Mouse (Mus musculus): ENCODE results near the gene Npc1l1. TPM values are rescaled to one million over a fixed set of nuclear protein-coding genes. Genes with fewer than 3 reads are reported as not detected.
"Not testable (repeated sequence)": the region's sequence is repeated elsewhere in the genome, so short reads cannot be mapped to it uniquely, and the experiment has no call there.

Npc1l1 gene
- 0.03 and 0.06 TPM in 2 replicates for polyA plus RNA-seq (2015; fragmentation: Nextera tagmentation; extraction: Ambion mirVana)

DNA sequence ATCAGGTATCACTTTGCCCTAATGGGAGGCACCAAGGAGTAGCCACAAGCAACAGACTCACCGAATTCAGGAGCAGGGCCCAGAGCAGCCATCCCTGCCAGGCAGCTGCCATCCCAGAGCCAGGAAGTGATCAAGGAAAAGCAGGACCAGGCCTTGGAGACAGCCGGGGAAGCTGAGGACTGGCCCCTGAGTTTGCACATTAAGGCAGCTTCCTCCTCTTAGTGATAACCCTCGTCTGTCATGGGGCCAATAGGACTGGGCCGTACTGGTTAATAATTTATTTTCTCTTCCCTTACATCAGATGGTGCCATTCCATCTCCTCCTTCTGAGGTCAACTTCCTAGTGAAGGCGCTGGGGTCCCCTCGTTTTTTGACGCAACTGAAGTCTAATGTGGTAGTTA is at the start of gene Npc1l1:
TSS of gene Npc1l1 (minus strand) at position 132 of the 400 bp plus-strand sequence.
- ATAC-seq (ENCODE audit: low FRiP score, low read depth): no peak
- WGBS: 75% methylated on average over 7 of the region's 7 CpGs
- no peaks in the 10 kb centered on the region for H3K27me3 ChIP-seq
- 0 out of 2 replicates have a peak, but pooled peaks cover under 1% of the 10 kb centered on the region for H3K9me3 ChIP-seq
- no peaks in the 10 kb centered on the region for H3K36me3 ChIP-seq
- no peak within 1 kb of the TSS for H3K9ac ChIP-seq
- H3K27ac ChIP-seq: no peak within 1 kb of the TSS
- H3K4me2 ChIP-seq (replicated peaks): no peak within 1 kb of the TSS
- H3K4me1 ChIP-seq: no peaks in the 10 kb centered on the region
- no peak within 1 kb of the TSS for H3K4me3 ChIP-seq

DNA sequence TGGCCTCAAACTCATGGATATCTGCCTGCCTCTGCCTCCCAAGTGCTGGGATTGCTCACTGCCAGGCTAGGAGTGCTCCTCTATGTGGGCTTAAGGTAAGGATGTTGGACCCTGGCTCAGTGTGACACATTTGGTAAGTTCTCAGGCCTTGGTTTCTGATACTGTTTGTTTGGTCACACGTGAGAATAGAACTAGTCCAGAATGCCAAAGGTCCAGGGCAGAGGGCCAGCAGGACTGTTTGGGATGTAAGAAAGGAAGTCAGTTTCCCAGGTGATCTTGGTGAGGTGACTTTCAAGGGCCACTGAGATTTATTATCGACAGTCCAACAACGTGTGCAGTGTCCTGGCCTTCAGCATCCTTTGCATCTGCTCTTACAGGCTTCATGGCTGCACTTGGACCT is 46.5 kb upstream of the Npc1l1 start:
- H3K27me3 ChIP-seq: no peaks in the 10 kb centered on the region
- WGBS: 67% methylated on average over 3 of the region's 3 CpGs
- peaks cover 8% of the 10 kb centered on the region for H3K9me3 ChIP-seq
- peaks cover 19% of the 10 kb centered on the region for H3K4me1 ChIP-seq
- ATAC-seq (ENCODE audit: low FRiP score, low read depth): no peak
- no peak overlapping the region for H3K4me3 ChIP-seq
- H3K4me2 ChIP-seq (replicated peaks): no peak overlapping the region
- 0 out of 2 replicates have a peak overlapping the region, but pooled peaks have one; percentile 19 for H3K9ac ChIP-seq
- no peak overlapping the region for H3K27ac ChIP-seq
- peaks cover 16% of the 10 kb centered on the region for H3K36me3 ChIP-seq

DNA sequence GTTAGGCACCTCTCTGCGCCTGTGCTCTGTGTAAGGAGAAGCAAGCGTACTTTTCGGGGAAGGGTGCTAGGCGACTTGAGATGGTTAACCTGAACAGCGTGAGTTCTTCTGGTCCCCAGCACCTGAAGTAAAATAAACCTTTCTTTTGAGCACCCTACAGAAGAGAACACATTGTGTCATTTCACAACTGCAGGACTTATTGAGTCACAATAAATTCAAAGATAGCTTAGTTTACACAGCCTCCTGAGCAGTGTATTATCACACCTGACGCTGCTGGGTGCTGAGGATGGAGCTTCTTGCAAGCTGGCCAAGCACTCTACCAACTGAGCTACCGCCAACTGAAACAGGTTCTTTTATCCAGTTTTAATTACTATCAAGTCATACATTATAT is 45.1 kb upstream of the Npc1l1 start:
- Histone ChIP-seq H3K9me3 (0 out of 2 replicates have a peak, but pooled peaks cover under 1% of the 10 kb centered on the region), H3K27me3 (no peaks in the 10 kb centered on the region), H3K27ac (no peak overlapping the region; the same call in 1 of the 2 replicates), H3K4me3 (peak overlapping the region; percentile 98), H3K9ac (peak overlapping the region; percentile 67), H3K4me2 (replicated peaks) (peak overlapping the region; percentile 92), H3K4me1 (peaks cover 19% of the 10 kb centered on the region), H3K36me3 (peaks cover 29% of the 10 kb centered on the region)
- ATAC-seq (ENCODE audit: low FRiP score, low read depth): no peak; the same call in 1 of the 2 replicates
- WGBS: 26% methylated on average over 7 of the region's 7 CpGs

DNA sequence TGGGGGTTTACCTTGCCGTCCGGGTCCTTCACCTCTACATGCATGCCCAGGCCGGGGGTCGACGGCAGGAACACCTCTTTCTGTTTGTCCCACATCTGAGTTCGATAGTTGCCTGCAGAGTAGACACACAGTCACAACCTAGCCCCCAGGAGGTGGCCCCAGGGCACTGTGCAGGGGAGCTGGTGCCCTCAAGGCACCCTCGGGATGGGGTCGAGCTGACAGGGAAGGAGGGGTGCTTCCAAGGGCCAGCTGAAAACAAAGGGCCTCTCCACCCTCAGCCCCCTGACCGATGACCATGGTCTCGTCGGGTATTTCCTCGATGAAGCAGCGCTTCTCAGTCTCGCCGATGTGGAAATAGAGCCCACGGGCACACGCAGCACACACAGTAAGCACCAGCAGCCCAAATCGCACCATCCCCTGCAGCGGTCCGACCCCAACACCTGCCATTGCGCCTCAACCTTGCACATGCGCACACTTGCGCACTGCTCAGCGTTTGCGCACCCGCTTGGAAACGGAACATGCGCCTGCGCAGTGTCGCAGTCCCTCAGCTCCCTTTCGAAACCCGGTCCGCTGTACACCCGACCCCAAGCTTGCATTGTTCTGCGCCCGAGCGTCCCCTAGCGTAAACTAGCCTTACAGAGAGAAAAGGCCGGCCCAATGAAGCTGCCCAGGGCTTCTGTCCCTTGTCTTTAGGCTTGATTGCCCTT is 44.6 kb upstream of the Npc1l1 start, which contains the start of gene Tmed4:
TSS of gene Tmed4 (minus strand) at position 484 of the 707 bp plus-strand sequence.
- WGBS: under 1% methylated on average over 39 of the region's 39 CpGs
- Histone ChIP-seq H3K4me3 (peak within 1 kb of the TSS; percentile 98), H3K27ac (no peak within 1 kb of the TSS; the same call in 1 of the 2 replicates), H3K9me3 (no peaks in the 10 kb centered on the region), H3K9ac (peak within 1 kb of the TSS; percentile 91), H3K27me3 (no peaks in the 10 kb centered on the region), H3K4me1 (peaks cover 19% of the 10 kb centered on the region), H3K4me2 (replicated peaks) (peak within 1 kb of the TSS; percentile 92), H3K36me3 (peaks cover 32% of the 10 kb centered on the region)
- peak; percentile 98 for ATAC-seq (ENCODE audit: low FRiP score, low read depth)

DNA sequence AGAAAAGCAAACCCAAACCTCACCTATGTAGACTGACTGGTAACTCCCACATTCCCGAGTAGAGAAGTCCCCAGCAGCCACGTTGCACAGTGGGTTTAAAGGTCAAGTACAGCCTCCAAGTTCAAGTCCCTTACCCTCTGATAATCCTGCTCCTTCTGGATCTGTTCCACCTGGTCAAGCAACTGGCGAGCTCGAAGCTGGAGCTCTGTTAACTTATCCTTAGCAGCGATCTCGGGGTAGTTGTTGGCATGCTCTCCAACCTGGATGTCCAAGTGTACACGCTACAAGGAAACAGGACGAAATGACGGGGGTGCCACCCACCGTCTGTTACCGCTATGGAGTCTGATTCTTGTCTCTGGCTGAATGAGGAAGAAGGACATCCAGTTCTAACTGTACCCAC is 43.7 kb upstream of the Npc1l1 start:
- Histone ChIP-seq H3K9ac (peak overlapping the region; percentile 91), H3K9me3 (no peaks in the 10 kb centered on the region), H3K4me1 (peaks cover 19% of the 10 kb centered on the region), H3K36me3 (peaks cover 35% of the 10 kb centered on the region), H3K27ac (no peak overlapping the region), H3K4me3 (peak overlapping the region; percentile 98), H3K27me3 (no peaks in the 10 kb centered on the region), H3K4me2 (replicated peaks) (peak overlapping the region; percentile 92)
- no peak for ATAC-seq (ENCODE audit: low FRiP score, low read depth)
- 63% methylated on average over 11 of the region's 11 CpGs for WGBS

DNA sequence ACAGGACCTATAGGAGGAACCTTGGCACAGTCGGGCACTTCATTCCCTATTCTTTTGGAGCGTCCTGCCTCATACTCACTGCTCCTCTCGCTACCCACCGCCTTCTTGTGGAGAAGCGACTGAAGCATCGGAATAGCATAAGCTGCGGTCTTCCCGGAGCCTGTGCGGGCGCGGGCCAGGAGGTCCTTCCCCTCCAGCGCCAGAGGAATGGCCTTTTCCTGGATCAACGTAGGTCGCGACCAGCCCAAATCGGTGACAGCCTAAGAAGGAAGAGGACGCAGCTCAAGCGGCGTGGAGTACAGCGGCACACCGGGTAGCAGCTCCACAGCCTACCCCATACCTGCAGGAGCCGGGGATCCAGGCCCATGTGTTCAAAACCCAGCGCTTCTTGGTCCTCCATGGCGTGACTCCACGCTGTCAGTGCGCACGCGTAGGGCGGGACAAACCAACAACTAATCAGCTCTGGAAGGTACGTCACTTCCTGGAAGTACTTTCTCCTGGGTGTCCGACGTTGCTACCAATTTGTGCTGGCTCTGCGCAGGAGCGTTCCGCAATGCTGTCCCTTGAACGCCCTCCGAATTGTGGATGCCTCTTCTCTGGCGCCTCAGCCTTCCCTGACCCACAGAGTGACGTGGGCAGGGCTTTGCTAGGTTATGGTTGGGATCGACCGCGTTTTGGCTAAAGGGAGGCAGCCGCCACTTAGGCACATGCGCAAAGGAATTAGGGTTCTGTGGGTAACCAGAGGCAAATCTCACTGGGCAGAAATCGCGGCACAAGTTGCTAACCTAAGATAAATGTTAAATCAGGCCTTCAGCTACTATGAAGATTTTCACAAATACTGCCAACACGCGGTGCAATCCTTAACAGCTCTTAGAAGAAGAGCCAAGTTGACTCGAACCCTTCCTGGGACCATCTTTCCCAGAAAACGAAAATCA is 37.6 kb upstream of the Npc1l1 start, which contains the start of gene Ddx56:
TSS of gene Ddx56 (minus strand) at position 453 of the 935 bp plus-strand sequence.
- Histone ChIP-seq H3K4me1 (peaks cover 13% of the 10 kb centered on the region), H3K36me3 (peaks cover 67% of the 10 kb centered on the region), H3K27me3 (no peaks in the 10 kb centered on the region), H3K9me3 (no peaks in the 10 kb centered on the region), H3K27ac (peak within 1 kb of the TSS; percentile 95), H3K4me3 (peak within 1 kb of the TSS; percentile 97), H3K4me2 (replicated peaks) (peak within 1 kb of the TSS; percentile 96), H3K9ac (peak within 1 kb of the TSS; percentile 93)
- 3% methylated on average over 50 of the region's 50 CpGs for WGBS
- peak; percentile 97 for ATAC-seq (ENCODE audit: low FRiP score, low read depth)

DNA sequence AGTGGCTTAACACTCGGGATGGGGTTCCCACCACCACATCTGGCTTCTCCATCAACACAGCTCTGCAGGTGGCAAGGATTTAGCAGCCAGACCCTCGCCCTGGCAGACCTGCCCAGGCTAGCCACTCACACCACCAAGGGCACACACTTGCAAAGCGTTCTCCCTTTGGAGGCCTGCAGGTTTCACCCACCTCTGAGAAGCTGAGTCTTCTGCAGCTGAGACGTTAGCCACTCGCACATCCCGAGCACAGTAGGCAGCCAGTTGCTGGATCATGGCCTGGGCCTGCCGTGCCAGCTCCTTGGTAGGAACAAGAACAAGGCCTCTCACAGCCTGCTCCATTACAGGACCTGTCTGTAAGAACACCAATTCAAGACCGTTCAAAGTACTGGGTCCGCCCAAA is 36.7 kb upstream of the Npc1l1 start:
- H3K9me3 ChIP-seq: no peaks in the 10 kb centered on the region
- no peak for ATAC-seq (ENCODE audit: low FRiP score, low read depth)
- H3K9ac ChIP-seq: peak overlapping the region; percentile 93
- H3K4me2 ChIP-seq (replicated peaks): peak overlapping the region; percentile 96
- H3K27ac ChIP-seq: no peak overlapping the region
- H3K36me3 ChIP-seq: peaks cover 67% of the 10 kb centered on the region
- WGBS: 67% methylated on average over 9 of the region's 9 CpGs
- peaks cover 13% of the 10 kb centered on the region for H3K4me1 ChIP-seq
- H3K4me3 ChIP-seq: peak overlapping the region; percentile 97
- no peaks in the 10 kb centered on the region for H3K27me3 ChIP-seq

DNA sequence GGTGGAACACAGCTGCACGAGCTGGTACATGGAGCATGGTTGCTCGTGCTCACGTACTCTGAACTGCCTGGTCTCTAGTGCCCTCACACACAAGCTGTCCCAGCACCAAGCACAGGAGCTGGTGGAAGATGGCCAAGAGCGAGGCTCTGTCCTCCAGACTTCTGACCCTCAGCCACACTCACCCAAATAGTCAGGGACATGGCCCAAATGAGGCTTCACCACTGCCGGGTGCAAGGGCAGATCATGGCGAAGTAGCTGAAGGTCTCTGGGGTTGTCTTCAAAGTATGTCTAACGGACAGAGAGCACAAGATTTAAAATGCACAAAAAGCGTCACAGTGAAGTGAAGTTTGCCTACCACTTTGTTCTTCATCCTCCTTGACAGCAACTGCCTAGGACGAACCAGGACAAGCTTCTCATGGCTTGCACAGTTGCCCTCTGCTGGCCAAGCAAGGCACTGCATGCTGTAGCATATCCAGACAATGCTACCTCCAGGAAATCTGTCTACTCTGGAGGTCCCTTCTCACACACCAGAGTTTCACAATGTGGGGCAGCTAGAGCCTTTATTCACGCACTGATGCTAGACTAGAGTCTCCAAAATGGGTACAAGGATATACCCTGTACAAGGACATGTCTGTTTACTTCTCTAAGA is 31.6 kb upstream of the Npc1l1 start:
- no peaks in the 10 kb centered on the region for H3K27me3 ChIP-seq
- no peak; the same call in 1 of the 2 replicates for ATAC-seq (ENCODE audit: low FRiP score, low read depth)
- 78% methylated on average over 10 of the region's 10 CpGs for WGBS
- H3K4me3 ChIP-seq: no peak overlapping the region
- no peak overlapping the region for H3K4me2 ChIP-seq (replicated peaks)
- no peaks in the 10 kb centered on the region for H3K9me3 ChIP-seq
- no peak overlapping the region for H3K9ac ChIP-seq
- H3K36me3 ChIP-seq: peaks cover 90% of the 10 kb centered on the region
- H3K27ac ChIP-seq: no peak overlapping the region
- H3K4me1 ChIP-seq: peaks cover 5% of the 10 kb centered on the region

DNA sequence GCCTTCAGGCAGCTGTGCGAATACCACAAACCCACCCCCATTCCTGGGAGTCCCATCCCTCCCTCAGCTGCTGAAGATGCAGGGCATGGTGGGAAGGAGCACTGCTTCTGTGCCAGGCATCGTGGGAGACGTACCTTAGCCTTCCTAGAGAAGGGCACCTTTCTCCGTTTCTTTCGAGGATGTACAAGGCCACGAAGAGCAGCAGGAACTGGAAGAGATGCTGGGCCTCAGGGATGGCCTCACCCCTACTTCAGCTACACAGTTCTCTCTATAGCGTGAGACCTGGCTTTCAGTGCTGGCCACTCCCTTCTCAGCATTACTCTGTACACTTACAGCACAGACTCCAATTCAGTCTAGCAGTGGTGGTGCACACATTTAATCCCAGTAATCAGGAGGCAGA is 29.5 kb upstream of the Npc1l1 start:
- WGBS: 94% methylated on average over 7 of the region's 7 CpGs
- no peak for ATAC-seq (ENCODE audit: low FRiP score, low read depth)
- Histone ChIP-seq H3K4me3 (no peak overlapping the region), H3K9me3 (no peaks in the 10 kb centered on the region), H3K27me3 (no peaks in the 10 kb centered on the region), H3K4me2 (replicated peaks) (no peak overlapping the region), H3K36me3 (peaks cover 72% of the 10 kb centered on the region), H3K9ac (no peak overlapping the region), H3K4me1 (no peaks in the 10 kb centered on the region), H3K27ac (no peak overlapping the region)

DNA sequence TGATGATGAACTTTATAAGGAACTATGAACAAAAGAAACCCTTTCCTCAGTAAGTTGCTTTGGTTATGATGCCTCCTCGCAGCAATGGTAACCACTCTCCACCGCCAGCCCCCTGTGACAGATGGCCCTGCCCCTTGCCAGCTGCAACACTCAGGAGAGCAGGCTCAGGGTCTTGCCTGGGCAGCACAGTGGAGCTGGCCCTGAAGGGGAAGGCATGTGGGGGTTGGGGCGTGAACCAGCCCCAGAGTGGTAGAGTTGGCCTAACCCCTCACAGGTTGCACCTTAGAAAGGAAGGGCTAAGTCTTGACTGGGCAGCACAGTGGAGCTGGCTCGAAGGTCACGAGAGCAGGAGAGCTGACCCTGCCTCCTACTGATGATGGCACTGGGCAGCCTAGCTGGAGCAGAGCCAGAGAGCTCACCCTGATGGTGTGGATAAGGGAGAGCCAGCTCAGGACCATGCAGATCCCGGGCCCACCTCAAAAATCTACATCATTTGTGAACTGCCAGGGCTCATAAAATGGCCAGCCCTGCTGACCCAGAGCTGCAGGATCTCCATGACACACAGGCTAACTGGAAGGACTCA is 26.6 kb upstream of the Npc1l1 start:
- no peaks in the 10 kb centered on the region for H3K9me3 ChIP-seq
- no peak overlapping the region for H3K4me3 ChIP-seq
- no peak overlapping the region for H3K27ac ChIP-seq
- whole genome bisulfite sequencing: 65% methylated on average over 6 of the region's 6 CpGs
- H3K36me3 ChIP-seq: peaks cover 43% of the 10 kb centered on the region
- no peaks in the 10 kb centered on the region for H3K27me3 ChIP-seq
- H3K4me2 ChIP-seq (replicated peaks): no peak overlapping the region
- no peaks in the 10 kb centered on the region for H3K4me1 ChIP-seq
- no peak overlapping the region for H3K9ac ChIP-seq
- ATAC-seq (ENCODE audit: low FRiP score, low read depth): 0 out of 2 replicates have a peak, but pooled peaks have one; percentile 42

DNA sequence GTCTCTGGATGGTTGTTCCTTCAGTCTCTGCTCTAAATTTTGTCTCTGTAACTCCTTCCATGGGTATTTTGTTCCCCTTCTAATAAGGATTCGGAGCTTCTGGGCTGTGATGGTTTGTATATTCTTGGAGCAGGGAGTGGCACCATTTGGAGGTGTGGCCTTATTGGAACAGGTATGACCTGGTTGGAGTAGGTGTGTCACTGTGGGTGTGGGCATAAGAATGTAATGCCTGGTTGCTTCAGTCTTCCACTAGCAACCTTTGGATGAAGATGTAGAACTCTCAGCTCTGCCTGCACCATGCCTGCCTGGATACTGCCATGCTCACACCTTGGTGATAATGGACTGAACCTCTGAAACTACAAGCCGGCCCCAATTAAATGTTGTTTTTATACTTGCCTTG is 24.7 kb upstream of the Npc1l1 start:
- not testable (repeated sequence) for H3K4me1 ChIP-seq; ATAC-seq (ENCODE audit: low FRiP score, low read depth); H3K9ac ChIP-seq; H3K27me3 ChIP-seq; H3K27ac ChIP-seq; H3K4me2 ChIP-seq (replicated peaks); H3K4me3 ChIP-seq; H3K9me3 ChIP-seq
- peaks cover 24% of the 10 kb centered on the region for H3K36me3 ChIP-seq
- 96% methylated on average over 2 of the region's 2 CpGs for WGBS
